Mouse (Mus musculus) kidney, embryonic 14.5 days (tissue): Measurements from ENCODE around the gene Il13. TPM values are rescaled to one million over a fixed set of nuclear protein-coding genes. Genes with fewer than 3 reads are reported as not detected.

Experiments
- ATAC-seq: fragments of 200-750 bp; cut with Nextera tagmentation; 2 replicates; pipeline ENCODE4 v1.8.0; 2017; ENCODE audit warnings: moderate number of reproducible peaks, mild to moderate bottlenecking, moderate TSS enrichment, moderate library complexity; ENCODE audit not compliant: low FRiP score, low TSS enrichment
- H3K27ac ChIP-seq: fragments of 300-500 bp; sonication (generic); 2 replicates; pipeline ENCODE4 v1.5.1; 2014; ENCODE audit warnings: low read depth, mild to moderate bottlenecking, low read length, moderate library complexity, mixed read lengths
- H3K27me3 ChIP-seq: fragments of 300-500 bp; sonication (generic); 2 replicates; pipeline ENCODE4 v1.6.1; 2014; ENCODE audit warnings: mild to moderate bottlenecking, low read length; ENCODE audit not compliant: control insufficient read depth, insufficient read depth
- H3K36me3 ChIP-seq: fragments of 300-500 bp; sonication (generic); 2 replicates; pipeline ENCODE4 v1.6.1; 2014; ENCODE audit warnings: low read length, mixed read lengths; ENCODE audit not compliant: control insufficient read depth, insufficient read depth
- H3K4me1 ChIP-seq: fragments of 300-500 bp; sonication (generic); 2 replicates; pipeline ENCODE4 v1.6.1; 2014; ENCODE audit warnings: low read length, mixed read lengths; ENCODE audit not compliant: control insufficient read depth, insufficient read depth
- H3K4me2 ChIP-seq: fragments of 300-500 bp; sonication (generic); replicated peaks from 2 replicates; pipeline ENCODE4 v1.6.1; 2014; ENCODE audit warnings: low read depth, mild to moderate bottlenecking, low read length
- H3K4me3 ChIP-seq: fragments of 300-500 bp; sonication (generic); 2 replicates; pipeline ENCODE4 v1.5.1; 2014; ENCODE audit warnings: mild to moderate bottlenecking, low read length
- H3K9ac ChIP-seq: fragments of 300-500 bp; sonication (generic); 2 replicates; pipeline ENCODE4 v1.6.1; 2014; ENCODE audit warnings: low read depth, mild to moderate bottlenecking, low read length, moderate library complexity
- H3K9me3 ChIP-seq: fragments of 300-500 bp; sonication (generic); 2 replicates; pipeline ENCODE4 v1.6.1; 2016; ENCODE audit warnings: low read length; ENCODE audit not compliant: control insufficient read depth
- WGBS: fragments of 180-500 bp; shearing (Covaris S2); extraction: QIAGEN DNeasy Blood & Tissue Kit; methylation state at CpG from one replicate; pipeline ENCODE4 v1.1.7; 2014; 5-methylcytosine and 5-hydroxymethylcytosine counted together
- polyA plus RNA-seq: library from polyadenylated mRNA; unstranded; fragments of >200 nt; fragmentation: Nextera tagmentation; extraction: Ambion mirVana; gene quantifications from 2 replicates; pipeline ENCODE4 v1.2.1, GENCODE M21; 2014

Gene Il13
- not detected in 2 replicates for polyA plus RNA-seq

DNA sequence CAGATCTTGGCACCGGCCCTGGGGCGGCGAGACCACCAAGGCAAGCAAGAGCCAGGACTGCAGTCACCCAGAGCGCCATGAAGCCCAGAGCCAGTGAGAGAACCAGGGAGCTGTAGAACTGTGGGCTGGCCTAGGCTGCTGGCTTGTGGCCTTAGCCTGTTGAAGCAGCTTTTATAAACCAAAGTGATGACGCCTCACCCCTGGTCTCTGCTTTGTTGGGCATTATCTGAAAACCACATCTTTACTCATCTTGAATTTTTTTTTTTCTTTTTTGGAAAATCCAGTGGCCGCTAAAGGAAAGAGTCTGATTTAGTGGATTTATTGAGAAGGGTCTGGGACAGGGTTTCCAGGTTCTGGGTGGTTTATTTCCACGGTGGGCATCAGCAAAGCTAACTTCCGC lies at the start of gene Il13:
Gene Il13 (minus strand): TSS at position 147 of the 400 bp plus-strand sequence.
- Histone ChIP-seq H3K27ac (no peak within 1 kb of the TSS), H3K27me3 (peaks cover 15% of the 10 kb centered on the region), H3K9ac (no peak within 1 kb of the TSS), H3K4me2 (no peak within 1 kb of the TSS), H3K4me3 (no peak within 1 kb of the TSS), H3K36me3 (no peaks in the 10 kb centered on the region), H3K4me1 (0 out of 2 replicates have a peak, but pooled peaks cover 8% of the 10 kb centered on the region), H3K9me3 (no peaks in the 10 kb centered on the region)
- ATAC-seq, result no peak
- 87% methylated on average over 8 of the region's 8 CpGs for WGBS

DNA sequence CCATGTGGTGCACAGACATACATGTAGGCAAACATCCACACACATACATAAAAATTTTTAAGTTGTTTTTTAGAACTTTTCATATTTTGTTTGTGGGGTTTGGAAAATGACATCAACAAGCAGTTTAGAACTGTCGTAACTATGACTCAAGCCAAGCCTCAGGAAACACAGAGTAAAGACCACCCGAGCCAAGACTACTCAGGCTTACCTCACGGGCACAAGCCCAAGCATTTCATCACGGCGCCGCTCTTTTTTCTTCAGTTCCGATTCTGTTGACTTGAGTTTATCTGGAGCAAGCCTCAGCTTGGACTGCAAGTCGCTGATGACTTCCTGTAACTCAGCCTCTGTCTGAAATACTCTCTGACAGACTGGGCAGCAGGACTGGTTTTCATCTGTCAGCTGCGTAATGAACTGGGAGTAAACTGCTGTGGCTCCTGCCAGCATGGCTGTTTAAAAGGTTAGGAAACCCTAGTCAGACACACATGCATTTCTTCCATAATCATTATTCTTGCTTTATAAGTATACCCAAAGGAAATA lies 48.6 kb upstream of the Il13 start:
- Histone ChIP-seq H3K27ac (no peak overlapping the region), H3K27me3 (no peaks in the 10 kb centered on the region), H3K4me1 (no peaks in the 10 kb centered on the region), H3K4me2 (no peak overlapping the region), H3K9ac (no peak overlapping the region), H3K36me3 (peaks cover 49% of the 10 kb centered on the region), H3K9me3 (no peaks in the 10 kb centered on the region), H3K4me3 (no peak overlapping the region)
- WGBS, result 92% methylated on average over 9 of the region's 9 CpGs
- no peak for ATAC-seq

DNA sequence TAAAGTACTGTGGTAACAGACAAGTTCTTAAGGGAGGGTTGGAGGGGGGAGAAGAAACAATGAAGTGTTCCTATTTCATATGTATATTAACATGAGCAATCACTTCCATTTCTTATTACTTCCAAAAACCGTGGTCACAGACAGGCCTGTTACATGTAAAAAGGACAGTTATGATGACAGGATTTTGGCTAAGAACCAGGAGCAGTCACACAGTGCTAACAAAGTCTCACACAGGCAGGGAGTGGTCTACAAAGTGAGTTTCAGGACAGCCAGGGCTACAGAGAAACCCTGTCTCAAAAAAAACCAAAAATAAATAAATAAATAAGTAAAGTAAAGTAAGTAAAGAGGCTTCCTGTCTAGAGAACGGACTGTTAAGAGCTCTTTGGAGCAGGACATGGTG lies 47.7 kb upstream of the Il13 start:
- Histone ChIP-seq H3K27ac (no peak overlapping the region), H3K9ac (no peak overlapping the region), H3K4me2 (no peak overlapping the region), H3K4me1 (no peaks in the 10 kb centered on the region), H3K36me3 (peaks cover 45% of the 10 kb centered on the region), H3K27me3 (no peaks in the 10 kb centered on the region), H3K9me3 (no peaks in the 10 kb centered on the region), H3K4me3 (no peak overlapping the region)
- no peak for ATAC-seq
- WGBS, result 77% methylated on average over 2 of the region's 2 CpGs

DNA sequence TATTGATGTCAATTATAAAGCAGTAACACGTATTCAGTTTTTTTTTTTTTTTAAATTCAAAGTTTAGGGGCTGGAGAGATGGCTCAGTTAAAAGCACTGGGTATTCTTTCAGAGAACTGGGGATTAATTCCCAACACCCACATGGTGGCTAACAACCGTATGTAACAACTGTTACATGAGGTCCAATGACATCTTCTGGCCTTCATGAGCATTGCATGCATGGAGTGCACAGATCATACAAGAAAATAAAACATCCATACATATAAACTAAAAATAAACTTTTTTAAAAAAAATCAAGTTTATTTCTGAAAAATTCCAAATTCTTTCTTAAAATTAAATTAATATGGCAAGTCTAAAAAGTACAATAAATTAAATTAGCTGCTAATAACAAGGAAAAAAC lies 47.2 kb upstream of the Il13 start:
- WGBS, result 96% methylated on average over 2 of the region's 2 CpGs
- peaks cover 48% of the 10 kb centered on the region for H3K36me3 ChIP-seq
- H3K27me3 ChIP-seq, result no peaks in the 10 kb centered on the region

DNA sequence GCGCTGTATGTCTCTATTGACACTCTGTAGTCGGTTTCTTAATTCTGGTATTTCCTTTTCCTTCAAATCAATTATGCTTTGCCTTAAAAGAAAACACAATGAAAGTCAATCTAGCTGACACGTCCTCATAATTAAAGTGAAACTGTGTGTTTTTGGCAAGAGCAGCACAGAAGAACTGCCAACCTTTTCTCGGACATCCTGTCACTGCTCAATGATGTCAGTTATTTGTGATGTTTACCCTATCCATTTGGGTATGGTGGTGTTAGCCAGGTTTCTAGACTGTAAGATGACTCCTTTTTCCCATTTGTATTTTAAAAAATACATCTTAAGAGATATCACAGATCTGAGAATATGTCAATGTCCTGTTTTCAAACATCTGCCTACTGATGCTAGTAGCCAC lies 45.6 kb upstream of the Il13 start:
- Histone ChIP-seq H3K4me1 (no peaks in the 10 kb centered on the region), H3K36me3 (peaks cover 50% of the 10 kb centered on the region), H3K4me3 (no peak overlapping the region), H3K4me2 (no peak overlapping the region), H3K27ac (no peak overlapping the region), H3K27me3 (no peaks in the 10 kb centered on the region), H3K9ac (no peak overlapping the region), H3K9me3 (no peaks in the 10 kb centered on the region)
- 82% methylated on average over 4 of the region's 4 CpGs for WGBS
- no peak for ATAC-seq

More for the DNA sequence above, 47.2 kb upstream of the Il13 start:
- Histone ChIP-seq H3K4me3 (no peak overlapping the region), H3K27ac (no peak overlapping the region), H3K9ac (no peak overlapping the region), H3K9me3 (no peaks in the 10 kb centered on the region), H3K4me2 (no peak overlapping the region), H3K4me1 (no peaks in the 10 kb centered on the region)
- ATAC-seq, result no peak

DNA sequence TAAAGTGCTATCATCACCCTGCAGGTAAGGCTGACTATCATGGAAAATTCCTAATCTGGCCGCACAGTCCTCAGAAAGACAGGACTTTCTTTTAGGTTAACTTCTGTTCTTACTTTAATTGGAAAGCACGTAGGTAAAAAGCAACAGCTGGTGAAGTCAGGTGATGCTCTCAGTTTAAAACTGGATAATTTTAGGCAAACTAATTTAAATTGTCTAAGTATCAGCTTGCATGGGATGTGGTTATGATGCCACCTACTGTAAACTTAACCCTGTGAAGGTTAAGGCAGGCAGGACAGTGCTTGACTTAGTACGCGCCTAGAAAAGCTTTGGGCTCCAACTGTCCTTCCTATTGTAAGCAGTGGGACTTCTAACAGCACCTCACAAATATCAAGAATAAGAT lies 36.9 kb upstream of the Il13 start:
- ATAC-seq, result no peak
- peaks cover 54% of the 10 kb centered on the region for H3K36me3 ChIP-seq
- no peak overlapping the region for H3K9ac ChIP-seq
- no peaks in the 10 kb centered on the region for H3K9me3 ChIP-seq
- WGBS, result 96% methylated on average over 4 of the region's 4 CpGs
- no peak overlapping the region for H3K27ac ChIP-seq
- H3K4me2 ChIP-seq, result no peak overlapping the region
- H3K4me3 ChIP-seq, result no peak overlapping the region
- no peaks in the 10 kb centered on the region for H3K27me3 ChIP-seq
- H3K4me1 ChIP-seq, result no peaks in the 10 kb centered on the region

DNA sequence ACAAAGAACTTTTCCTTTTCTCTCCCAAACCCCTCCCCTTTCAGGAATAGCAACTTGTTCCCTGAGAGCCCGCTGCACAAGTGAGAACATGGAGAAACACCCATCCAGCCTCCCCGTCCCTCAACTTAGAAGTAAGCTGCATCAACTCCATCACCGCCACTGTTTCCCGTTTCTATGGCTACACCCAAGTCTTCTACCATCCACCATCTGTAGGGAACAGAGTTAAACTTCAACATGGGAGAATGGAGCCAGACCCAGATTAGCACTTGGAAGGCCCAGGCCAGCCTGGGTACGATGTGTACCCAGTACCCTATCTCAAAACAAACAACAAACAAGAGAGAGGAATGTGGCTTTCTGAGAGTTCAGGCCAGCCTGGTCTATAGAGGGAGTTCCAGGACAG lies 29.6 kb upstream of the Il13 start:
- Histone ChIP-seq H3K9ac (no peak overlapping the region), H3K27ac (no peak overlapping the region), H3K27me3 (no peaks in the 10 kb centered on the region), H3K4me2 (no peak overlapping the region), H3K36me3 (peaks cover 26% of the 10 kb centered on the region), H3K4me1 (no peaks in the 10 kb centered on the region), H3K4me3 (no peak overlapping the region), H3K9me3 (no peaks in the 10 kb centered on the region)
- 92% methylated on average over 5 of the region's 5 CpGs for WGBS
- no peak for ATAC-seq

DNA sequence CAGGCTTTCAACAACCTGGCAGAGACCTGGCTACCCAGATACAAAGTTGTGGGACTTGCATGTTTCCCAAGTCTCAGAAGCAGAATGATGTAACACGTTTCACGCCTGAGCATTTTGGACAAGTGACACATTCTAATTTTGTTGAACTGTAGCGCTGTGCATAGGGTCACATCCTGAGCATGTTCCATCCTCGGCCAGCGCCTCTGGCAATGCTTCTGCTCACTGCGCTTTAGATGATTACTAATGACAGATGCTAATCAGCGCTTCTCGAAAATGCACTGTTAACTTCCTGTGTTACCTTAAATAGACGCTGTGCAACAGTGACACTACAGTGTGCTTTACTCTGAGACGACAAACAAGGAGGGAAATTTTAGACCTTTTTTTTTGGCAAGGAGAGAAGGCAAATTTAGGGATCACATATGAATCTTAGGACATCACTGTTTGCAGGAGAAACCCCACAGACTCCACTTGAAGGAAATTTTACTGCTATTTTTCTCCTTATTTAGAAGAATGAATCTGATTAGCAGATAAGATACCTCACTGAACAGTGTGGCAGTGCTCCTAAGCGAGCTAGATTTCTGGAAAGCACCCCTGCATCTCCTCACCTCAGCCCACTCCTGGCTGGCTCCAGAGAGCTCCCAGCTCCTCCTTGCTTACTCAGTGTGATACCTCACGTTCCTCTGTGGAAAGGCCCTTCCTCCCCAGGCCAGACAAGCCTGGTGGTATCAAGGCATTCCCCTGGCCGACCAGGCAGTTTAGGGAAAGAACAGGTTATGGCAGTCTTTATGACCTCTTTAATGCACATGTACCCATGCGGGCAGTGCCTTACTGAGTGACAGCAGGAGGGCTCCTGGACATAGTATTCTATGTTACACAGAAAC lies 28.5 kb upstream of the Il13 start:
- Histone ChIP-seq H3K36me3 (peaks cover 21% of the 10 kb centered on the region; the same call in 1 of the 2 replicates), H3K4me1 (no peaks in the 10 kb centered on the region), H3K4me2 (no peak overlapping the region), H3K9ac (no peak overlapping the region), H3K27me3 (no peaks in the 10 kb centered on the region), H3K27ac (no peak overlapping the region), H3K9me3 (no peaks in the 10 kb centered on the region), H3K4me3 (no peak overlapping the region)
- WGBS, result 71% methylated on average over 14 of the region's 14 CpGs
- ATAC-seq, result no peak

DNA sequence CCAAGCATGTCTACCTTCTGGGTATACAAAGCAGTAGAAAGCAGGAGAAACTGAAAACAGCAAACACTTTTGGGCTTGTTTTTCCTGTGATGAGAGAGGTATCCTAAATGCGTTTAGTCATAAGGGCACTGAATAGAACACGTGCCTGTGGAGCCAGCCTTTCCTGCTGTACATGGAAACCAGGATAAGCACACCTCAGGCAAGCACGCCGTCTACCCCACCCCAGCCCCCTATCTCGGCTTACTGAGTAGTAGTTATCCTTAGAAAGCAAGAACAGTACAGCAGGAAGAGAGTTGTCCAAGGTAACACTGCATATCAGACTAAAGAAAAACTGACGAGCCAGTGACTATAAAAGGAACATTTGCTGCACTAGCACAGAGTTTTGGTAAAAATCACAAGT lies 23.3 kb upstream of the Il13 start:
- H3K4me2 ChIP-seq, result no peak overlapping the region
- no peaks in the 10 kb centered on the region for H3K9me3 ChIP-seq
- peaks cover 12% of the 10 kb centered on the region for H3K36me3 ChIP-seq
- 83% methylated on average over 6 of the region's 6 CpGs for WGBS
- no peak for ATAC-seq
- no peak overlapping the region for H3K27ac ChIP-seq
- H3K4me1 ChIP-seq, result no peaks in the 10 kb centered on the region
- H3K27me3 ChIP-seq, result no peaks in the 10 kb centered on the region
- no peak overlapping the region for H3K4me3 ChIP-seq
- H3K9ac ChIP-seq, result no peak overlapping the region
